Mouse (Mus musculus) T-helper 17 cell (primary cell): Measurements from ENCODE around the gene Shbg.

Source experiments
- in situ Hi-C, 2 experiments: fragments of 300-600 bp; cut with MboI, MseI; formaldehyde crosslinking; loops; 1 replicate in 1 of 2; 2 replicates in 1 of 2; pipeline ENCODE4 v1.15.1; 2025; ENCODE audit warnings: high pct_unique_total_duplicates in 2 of 2

Shbg gene

GRCm38 (mm10) chr11:69617805-69618204 lies at the start of gene Shbg:
Shbg (minus strand) TSS chr11:69617905.
- in situ Hi-C loops: no loop called here

DNA sequence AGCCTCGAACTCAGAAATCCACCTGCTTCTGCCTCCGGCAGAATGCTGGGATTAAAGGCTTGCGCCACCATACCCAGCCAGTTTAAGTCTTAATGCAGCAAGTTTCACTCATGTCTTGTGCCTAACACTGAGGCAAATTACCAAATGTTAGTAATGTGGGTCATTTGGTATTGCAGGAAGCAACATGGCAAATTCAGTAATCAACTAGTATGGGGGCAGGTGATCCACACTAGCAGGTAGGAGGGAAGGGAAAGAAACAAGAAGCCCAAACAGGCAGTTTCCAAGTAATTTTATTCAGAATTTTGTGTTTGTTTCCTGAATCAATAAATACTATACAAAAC lies 48.9 kb upstream of the Shbg start:
- in situ Hi-C loops: no loop called here

DNA sequence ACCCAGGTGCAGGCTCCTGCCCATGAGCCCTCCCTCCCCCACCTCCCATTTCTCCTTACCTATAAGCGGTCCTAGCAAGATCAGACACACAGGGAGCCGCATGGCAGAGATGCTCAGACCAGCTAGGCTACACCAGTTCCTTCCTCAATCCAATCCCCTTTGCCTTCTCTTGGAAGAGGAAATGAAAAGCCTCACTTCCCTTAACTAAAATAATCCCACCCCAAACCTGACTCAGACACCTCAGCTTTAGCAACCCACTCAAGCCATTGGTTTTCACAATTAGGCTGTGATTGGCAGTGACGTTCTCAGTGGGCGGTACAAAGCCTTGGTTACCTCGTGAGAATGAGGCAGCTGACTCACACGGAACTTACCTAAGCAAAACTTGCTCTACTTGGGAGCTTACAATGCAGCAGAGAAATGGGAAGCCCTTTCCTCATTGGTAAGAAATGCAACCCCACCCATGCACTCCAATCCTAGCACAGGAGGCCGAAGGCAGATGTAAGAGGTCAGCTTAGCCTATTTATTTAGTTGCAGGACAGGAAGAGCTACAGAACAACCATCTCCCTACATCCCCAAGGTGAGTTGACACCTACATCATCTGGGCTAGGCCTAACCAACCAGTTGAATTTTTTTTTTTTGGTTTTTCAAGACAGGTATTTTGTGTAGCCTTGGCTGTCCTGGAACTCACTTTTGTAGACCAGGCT lies 48.4 kb upstream of the Shbg start, which contains the start of gene Cd68:
Cd68 (minus strand) TSS at position 193 of the 704 bp plus-strand sequence.
- in situ Hi-C loops: no loop called here

GRCm38 (mm10) chr11:69665457-69665960 lies 47.8 kb upstream of the Shbg start:
- in situ Hi-C loops: no loop called here

- in situ Hi-C loops: no loop called here
These were observed 47.1 kb upstream of the Shbg start for GRCm38 (mm10) chr11:69664841-69665240.

GRCm38 (mm10) chr11:69663795-69664194 lies 46.1 kb upstream of the Shbg start:
- in situ Hi-C loops: no loop called here

GRCm38 (mm10) chr11:69662967-69663671 lies 45.4 kb upstream of the Shbg start:
- in situ Hi-C loops: no loop called here

- in situ Hi-C loops: no loop called here
These were observed 44.7 kb upstream of the Shbg start, which contains the start of gene Mpdu1 for GRCm38 (mm10) chr11:69662213-69662966. Mpdu1 (minus strand) TSS chr11:69662642.

GRCm38 (mm10) chr11:69661221-69661881 lies 43.6 kb upstream of the Shbg start:
- in situ Hi-C loops: no loop called here

DNA sequence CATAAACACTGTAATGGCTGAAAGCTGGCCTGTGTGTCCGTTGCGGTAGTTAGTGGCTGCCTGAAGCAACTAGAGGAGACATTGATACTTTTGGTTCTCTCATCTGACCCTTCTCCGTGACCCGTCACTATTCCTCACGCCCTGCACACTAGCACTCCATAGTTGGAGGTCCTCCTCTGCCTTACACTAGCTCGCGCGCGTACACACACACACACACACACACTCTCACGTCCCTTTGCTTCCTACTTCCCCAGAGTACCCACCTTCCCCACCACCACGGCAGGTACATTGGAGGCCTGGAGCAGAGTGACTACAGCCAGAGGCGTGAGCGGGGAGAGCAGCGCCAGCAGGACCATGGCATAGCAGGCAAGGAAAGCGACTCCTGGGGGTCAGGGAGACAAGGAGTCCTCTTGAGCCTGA lies 39.8 kb upstream of the Shbg start:
- in situ Hi-C loops: no loop called here

DNA sequence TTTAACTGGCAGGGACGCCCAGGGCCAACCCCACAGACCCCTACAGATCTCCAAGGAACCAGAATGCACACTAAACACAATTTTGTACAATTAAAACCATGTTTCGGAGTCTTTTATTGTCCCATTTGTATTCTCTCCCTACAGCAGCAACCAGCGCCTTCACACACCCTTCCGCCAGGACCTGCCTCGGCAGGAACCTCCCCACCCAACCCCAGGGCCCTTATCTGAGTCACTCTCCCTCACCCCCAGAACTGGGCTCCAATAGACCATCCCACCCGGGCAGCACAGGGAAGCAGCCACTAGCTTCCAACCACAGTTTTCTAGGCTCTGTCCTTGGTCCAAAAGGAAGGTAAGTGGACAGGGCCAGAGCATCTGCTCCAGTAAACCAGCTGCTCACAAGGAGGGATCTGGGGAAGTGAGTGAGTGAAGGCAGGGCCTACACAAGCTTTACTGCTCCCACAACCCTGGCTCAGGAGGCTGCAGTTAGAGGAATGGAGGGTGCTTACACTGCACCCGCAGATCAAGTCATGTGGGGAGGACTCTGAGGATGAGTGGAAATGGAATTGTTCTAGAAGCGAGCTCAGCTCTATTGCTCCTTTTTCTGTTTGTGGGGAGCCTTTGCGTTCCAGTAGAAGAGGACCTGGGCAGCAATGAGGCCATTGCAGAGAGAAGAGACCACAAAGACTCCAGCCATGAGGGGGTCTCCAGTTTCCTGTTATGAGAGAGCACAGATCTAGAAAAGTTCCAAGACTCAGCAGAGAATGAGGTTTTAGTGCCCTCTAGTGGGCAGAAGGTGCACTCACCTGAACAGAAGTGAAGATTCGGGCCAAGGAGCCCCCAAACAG lies 39.1 kb upstream of the Shbg start:
- in situ Hi-C loops: no loop called here

DNA sequence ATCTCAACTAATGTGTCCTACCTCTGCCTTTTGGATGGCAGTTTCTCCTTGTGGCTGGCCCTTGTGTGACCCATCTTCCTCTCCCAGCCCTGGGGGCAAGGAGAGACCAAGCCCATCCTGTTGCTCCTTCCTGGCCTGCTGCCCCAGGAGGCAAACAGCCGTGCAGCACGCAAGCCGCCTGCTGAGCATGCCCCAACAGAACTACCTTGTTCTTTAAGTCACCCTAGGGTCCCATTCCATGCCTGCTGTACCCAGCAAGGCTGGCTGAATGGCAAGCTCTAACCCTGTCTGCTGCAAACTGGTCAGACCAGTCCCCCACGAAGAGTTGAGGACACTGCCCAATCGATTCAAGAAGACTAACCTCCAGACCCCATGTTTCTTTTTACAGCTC lies 38.4 kb upstream of the Shbg start:
- in situ Hi-C loops: no loop called here

GRCm38 (mm10) chr11:69655264-69656064 lies 37.8 kb upstream of the Shbg start, which contains the start of gene Sox15:
Sox15 (plus strand) TSS chr11:69655314.
- in situ Hi-C loops: no loop called here

GRCm38 (mm10) chr11:69654760-69655159 lies 37.1 kb upstream of the Shbg start:
- in situ Hi-C loops: no loop called here

- in situ Hi-C loops: no loop called here
These were observed 35.7 kb upstream of the Shbg start for GRCm38 (mm10) chr11:69653399-69653798.

DNA sequence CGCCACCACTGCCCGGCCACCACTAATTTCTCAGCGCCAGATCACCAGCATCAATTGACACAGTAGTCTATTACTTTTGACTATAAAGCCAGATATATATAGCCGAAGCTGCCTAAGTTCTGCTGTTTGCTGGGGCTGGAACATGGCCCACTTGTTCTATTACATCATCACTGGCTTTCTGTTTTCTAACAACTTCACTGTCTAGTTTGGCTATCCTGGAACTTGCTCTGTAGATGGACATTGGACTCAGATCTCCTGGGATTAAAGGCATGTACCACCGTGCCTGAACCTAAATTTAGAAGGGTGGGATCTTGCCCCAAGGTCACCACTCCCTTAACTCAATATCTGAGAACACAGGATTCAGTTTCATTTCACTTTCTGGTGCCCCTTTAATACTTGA lies 28.2 kb upstream of the Shbg start:
- in situ Hi-C loops: loop anchor here in 1 of 2 experiments (25.0 kb wide), 1 partner anchor 1341 kb away; the partner anchor contains the start of gene C1qbp

DNA sequence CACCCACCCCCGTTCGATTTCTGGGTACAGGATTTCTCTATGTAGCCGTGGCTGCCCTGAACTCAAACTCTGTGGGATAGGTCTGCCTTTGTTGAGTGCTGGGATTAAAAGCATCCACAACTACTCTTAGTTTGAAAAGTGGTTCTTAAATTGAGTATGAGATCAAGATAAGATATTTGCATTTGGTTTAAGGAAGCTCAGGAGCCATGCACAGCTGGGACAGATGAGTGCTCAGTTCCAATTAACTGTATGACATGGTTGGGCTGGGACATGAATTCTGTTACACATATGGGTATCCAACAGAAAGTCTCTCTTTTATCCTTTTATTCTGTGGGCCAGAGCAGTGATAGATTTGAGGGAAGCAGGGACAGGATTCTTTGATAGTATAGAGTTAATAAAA lies 17.8 kb upstream of the Shbg start:
- in situ Hi-C loops: loop anchor here in 1 of 2 experiments (25.0 kb wide), 1 partner anchor 1352 kb away; the partner anchor contains the start of gene C1qbp

DNA sequence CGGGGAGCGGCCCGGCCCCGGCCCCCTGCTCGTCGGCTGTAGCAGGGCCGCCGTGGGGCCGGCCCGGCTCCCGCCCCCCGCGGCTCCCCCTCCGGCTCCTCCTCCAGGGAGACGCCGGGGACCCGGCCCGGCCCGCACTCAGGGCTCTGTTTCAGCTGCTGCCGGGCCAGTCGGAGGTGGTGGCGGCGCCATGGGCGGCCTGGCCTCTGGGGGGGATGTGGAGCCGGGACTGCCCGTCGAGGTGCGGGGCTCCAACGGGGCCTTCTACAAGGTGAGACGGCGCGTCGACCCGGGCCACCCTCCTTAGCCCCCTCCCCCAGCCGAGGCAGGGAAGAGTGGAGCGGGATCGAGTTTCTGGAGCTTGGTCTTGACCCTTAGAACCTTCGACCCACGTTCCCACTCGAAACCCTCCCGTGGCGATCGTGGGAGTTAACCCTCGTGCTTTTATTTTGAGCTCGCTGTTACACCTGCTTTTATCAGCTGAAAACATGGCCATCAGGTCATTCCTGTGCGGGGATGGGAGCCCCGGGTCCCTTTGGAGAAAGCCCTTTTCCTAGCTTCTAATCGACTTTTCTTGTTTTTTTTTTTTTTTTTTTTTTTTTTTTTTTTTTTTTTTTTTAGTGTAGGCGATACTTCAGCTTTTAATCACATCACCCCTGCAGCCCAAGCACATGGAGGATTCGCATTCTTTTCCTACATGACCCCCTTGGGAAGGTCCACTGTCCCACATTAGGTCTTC lies 15.6 kb upstream of the Shbg start:
- in situ Hi-C loops: loop anchor here in 1 of 2 experiments (25.0 kb wide), 1 partner anchor 1354 kb away; the partner anchor contains the start of gene C1qbp
